Mouse (Mus musculus) fibroblast of lung, adult 2 months (primary cell): Measurements from ENCODE around the gene Armcx1.
"Not testable (repeated sequence)": the region's sequence is repeated elsewhere in the genome, so short reads cannot be mapped to it uniquely, and the experiment has no call there.

Experiments
- DNase-seq: peaks from one replicate; pipeline ENCODE4 v3.0.0-alpha.2; 2011; ENCODE audit warnings: low read depth

Armcx1 gene

DNA sequence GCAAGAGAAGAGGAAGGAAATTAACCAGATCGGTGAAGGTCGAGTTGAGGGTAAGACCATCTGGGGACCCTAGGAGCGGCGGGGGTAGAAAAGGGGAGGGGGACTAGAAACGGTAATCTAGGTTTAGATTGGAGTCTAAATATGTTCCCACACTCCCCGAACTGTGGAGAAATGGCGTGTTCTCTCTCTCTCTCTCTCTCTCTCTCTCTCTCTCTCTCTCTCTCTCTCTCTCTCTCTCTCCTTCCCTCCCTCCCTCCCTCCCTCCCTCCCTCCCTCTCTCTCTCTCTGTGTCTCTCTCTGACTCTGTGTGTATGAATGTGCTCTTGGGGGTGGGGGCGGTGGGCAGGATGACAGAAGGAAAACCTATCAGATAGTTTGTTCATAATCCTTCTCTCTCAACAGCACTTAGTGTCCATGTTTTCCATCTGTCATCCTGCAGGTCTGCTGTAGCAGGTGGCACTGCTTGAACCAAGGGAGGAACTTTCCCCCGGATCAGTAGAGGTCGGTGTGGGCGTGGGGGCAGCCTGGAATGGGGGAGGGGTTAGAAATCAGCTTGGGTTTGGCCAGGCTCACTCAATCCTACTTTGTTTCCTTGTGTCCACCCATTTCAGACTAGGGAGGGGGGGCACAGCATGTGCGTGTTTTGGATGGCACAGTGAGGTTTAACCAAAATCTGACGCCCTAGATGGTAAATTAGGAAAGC is 39.7 kb downstream of the Armcx1 start:
- DNase-seq, result no peak

DNA sequence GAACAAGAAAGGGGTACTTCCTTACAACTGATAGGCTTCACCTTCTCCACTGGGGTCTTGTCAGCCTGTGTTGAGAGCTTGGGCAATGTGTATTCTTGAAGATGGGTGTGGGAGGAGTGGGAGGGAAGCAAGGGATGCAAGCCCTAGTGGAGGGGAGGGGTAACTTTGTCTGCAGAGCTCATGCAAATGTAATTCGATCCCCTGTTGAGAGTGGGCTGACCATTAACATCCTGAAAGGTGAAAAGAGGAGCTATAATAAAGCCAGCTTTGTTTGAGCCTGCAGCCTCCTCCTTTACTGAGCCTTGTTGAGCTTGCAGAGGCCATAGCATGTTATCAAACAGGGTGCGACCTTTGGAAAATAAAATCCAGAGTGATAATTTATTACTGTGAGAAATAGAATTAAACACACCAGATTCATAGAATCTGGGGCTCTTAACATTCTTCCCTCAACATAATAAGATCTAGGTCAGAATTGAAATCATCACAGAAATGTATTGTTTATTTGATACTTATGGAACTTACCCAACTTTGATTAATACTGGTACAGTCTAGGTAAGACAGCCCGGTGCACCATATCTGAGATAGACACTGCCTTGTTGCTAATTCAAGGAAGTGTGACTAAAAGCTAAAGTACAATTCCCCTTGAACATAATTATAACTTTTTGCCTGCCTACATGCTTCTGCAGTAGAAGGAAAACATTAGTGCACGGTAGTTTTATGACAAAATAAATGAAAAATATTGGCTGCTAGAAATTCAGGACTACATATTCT is 45.9 kb downstream of the Armcx1 start:
- not testable (repeated sequence) for DNase-seq
